Mouse (Mus musculus) heart, embryonic 13.5 days (tissue): ENCODE measurements around the gene Oxsm. TPM values are rescaled to one million over a fixed set of nuclear protein-coding genes. Genes with fewer than 3 reads are reported as not detected.

Experiments used
- ATAC-seq: fragments of 200-750 bp; cut with Nextera tagmentation; 2 replicates; pipeline ENCODE4 v1.8.0; 2017; ENCODE audit warnings: moderate TSS enrichment; ENCODE audit not compliant: insufficient number of reproducible peaks, low FRiP score, low TSS enrichment; ENCODE audit errors: extremely low read depth
- H3K27ac ChIP-seq: fragments of 300-500 bp; sonication (generic); replicated peaks from 2 replicates; pipeline ENCODE4 v1.5.1; 2015; ENCODE audit warnings: moderate library complexity, mild to moderate bottlenecking, inconsistent platforms
- H3K27me3 ChIP-seq: fragments of 300-500 bp; sonication (generic); replicated peaks from 2 replicates; pipeline ENCODE4 v1.6.1; 2015; ENCODE audit warnings: mild to moderate bottlenecking, inconsistent platforms
- H3K36me3 ChIP-seq: fragments of 300-500 bp; sonication (generic); 2 replicates; pipeline ENCODE4 v1.6.1; 2015; ENCODE audit warnings: mild to moderate bottlenecking, inconsistent platforms
- H3K4me1 ChIP-seq: fragments of 300-500 bp; sonication (generic); 2 replicates; pipeline ENCODE4 v1.6.1; 2015; ENCODE audit warnings: inconsistent platforms
- H3K4me2 ChIP-seq: fragments of 300-500 bp; sonication (generic); 2 replicates; pipeline ENCODE4 v1.6.1; 2015; ENCODE audit warnings: inconsistent platforms, mild to moderate bottlenecking, moderate library complexity
- H3K4me3 ChIP-seq: fragments of 300-500 bp; sonication (generic); 2 replicates; pipeline ENCODE4 v1.5.1; 2015; ENCODE audit warnings: moderate library complexity, mild to moderate bottlenecking, inconsistent platforms
- H3K9ac ChIP-seq: fragments of 300-500 bp; sonication (generic); 2 replicates; pipeline ENCODE4 v1.6.1; 2015; ENCODE audit warnings: inconsistent platforms, mild to moderate bottlenecking, moderate library complexity
- H3K9me3 ChIP-seq: fragments of 300-500 bp; sonication (generic); 2 replicates; pipeline ENCODE4 v1.6.1; 2016; ENCODE audit warnings: inconsistent platforms
- WGBS: fragments of 180-500 bp; shearing (Covaris S2); methylation state at CpG from one replicate; pipeline ENCODE4 v1.1.7; 2015; ENCODE audit warnings: mixed read lengths; 5-methylcytosine and 5-hydroxymethylcytosine counted together
- polyA plus RNA-seq: library from polyadenylated mRNA; unstranded; fragments of >200 nt; fragmentation: Nextera tagmentation; extraction: Ambion mirVana; gene quantifications from 2 replicates; pipeline ENCODE4 v1.2.1, GENCODE M21; 2015

The Oxsm gene
- polyA plus RNA-seq, 1 experiment from 2014 or later = 2.2 TPM

GRCm38 (mm10) chr14:16189142-16189541 lies 60.5 kb downstream of the Oxsm start:
- H3K9ac ChIP-seq = no peak overlapping the region
- WGBS = 76% methylated on average over 1 of the region's 1 CpGs
- H3K27me3 ChIP-seq = no peaks in the 10 kb centered on the region
- ATAC-seq = no peak
- no peaks in the 10 kb centered on the region for H3K36me3 ChIP-seq
- no peaks in the 10 kb centered on the region for H3K9me3 ChIP-seq
- no peak overlapping the region for H3K4me3 ChIP-seq
- H3K27ac ChIP-seq = no peak overlapping the region
- no peaks in the 10 kb centered on the region for H3K4me1 ChIP-seq
- H3K4me2 ChIP-seq = no peak overlapping the region

Other genes with a start within 250 kb of the Oxsm start
- 22.1 and 22.4 TPM in 2 replicates for gene Ngly1, start 528 bp downstream of the Oxsm start, polyA plus RNA-seq
- gene Top2b, start 115.4 kb upstream of the Oxsm start, polyA plus RNA-seq = 24.0 and 26.6 TPM in 2 replicates